In genomic region chr15:96103737-96104136, GRCm38 (mm10) we compare ENCODE assay signal across 8 mouse cellular contexts.
A peak's percentile ranks its signal among the peaks of the same experiment; 100 is the strongest.
DNase-seq lines count a peak whose midpoint lies in the region; ATAC-seq and TF ChIP-seq lines count a peak whose summit lies in the region.

No protein-coding gene starts in this region.

- peaks cover 7% of the 10 kb centered on the region for H3K4me1 ChIP-seq in heart, adult 2 months (ENCODE audit: control insufficient read depth, insufficient read depth, low read length)
- H3K4me1 ChIP-seq in heart, embryonic 10.5 days: no peaks in the 10 kb centered on the region
- 0 out of 2 replicates have a peak, but pooled peaks cover 2% of the 10 kb centered on the region for H3K4me1 ChIP-seq in hindbrain, embryonic 12.5 days
- no peaks in the 10 kb centered on the region for H3K4me1 ChIP-seq in midbrain, embryonic 11.5 days (ENCODE audit: control insufficient read depth, insufficient read depth, low read length)

- no peak overlapping the region for H3K4me3 ChIP-seq in heart, adult 2 months
- H3K4me3 ChIP-seq in heart, embryonic 10.5 days: no peak overlapping the region
- no peak overlapping the region for H3K4me3 ChIP-seq in hindbrain, embryonic 12.5 days
- no peak overlapping the region for H3K4me3 ChIP-seq in midbrain, embryonic 11.5 days (ENCODE audit: low read depth, low read length)

- H3K27ac ChIP-seq in heart, adult 2 months: no peak overlapping the region
- no peak overlapping the region for H3K27ac ChIP-seq in heart, embryonic 10.5 days
- H3K27ac ChIP-seq in hindbrain, embryonic 12.5 days: no peak overlapping the region
- H3K27ac ChIP-seq in midbrain, embryonic 11.5 days (ENCODE audit: low read depth, low read length): no peak overlapping the region

- no peaks in the 10 kb centered on the region for H3K79me2 ChIP-seq in heart, adult 2 months (replicated peaks; ENCODE audit: control insufficient read depth, insufficient read depth, low read length)

- H3K27me3 ChIP-seq in heart, adult 2 months (ENCODE audit: control insufficient read depth, insufficient read depth, low read length): no peaks in the 10 kb centered on the region
- H3K27me3 ChIP-seq in heart, embryonic 10.5 days (ENCODE audit: insufficient read depth, poor library complexity, severe bottlenecking): no peaks in the 10 kb centered on the region
- H3K27me3 ChIP-seq in hindbrain, embryonic 12.5 days: no peaks in the 10 kb centered on the region
- H3K27me3 ChIP-seq in midbrain, embryonic 11.5 days (ENCODE audit: control insufficient read depth, insufficient read depth, low read length): no peaks in the 10 kb centered on the region

- H3K4me2 ChIP-seq in hindbrain, embryonic 12.5 days (replicated peaks): no peak overlapping the region
- H3K4me2 ChIP-seq in midbrain, embryonic 11.5 days: no peak overlapping the region

- 28% methylated on average over 6 of the region's 6 CpGs for WGBS in heart, adult 2 months
- WGBS in heart, embryonic 10.5 days: 61% methylated on average over 6 of the region's 6 CpGs
- 25% methylated on average over 6 of the region's 6 CpGs for WGBS in hindbrain, embryonic 12.5 days
- 46% methylated on average over 6 of the region's 6 CpGs for WGBS in midbrain, embryonic 11.5 days

- intact Hi-C loops in heart, adult 2 months (cut with DNase I): loop anchor here (5.0 kb wide), 1 partner anchor 99 kb away; no protein-coding TSS in a partner anchor

- H3K9ac ChIP-seq in heart, adult 2 months (ENCODE audit: low read depth, low read length): no peak overlapping the region
- H3K9ac ChIP-seq in hindbrain, embryonic 12.5 days: no peak overlapping the region
- no peak overlapping the region for H3K9ac ChIP-seq in midbrain, embryonic 11.5 days (ENCODE audit: low read length)

- TF ChIP-seq CTCF in heart, adult 2 months (IDR thresholded peaks at IDR 0.05): no peak

- no peak for TF ChIP-seq EP300 in heart, adult 2 months (IDR thresholded peaks at IDR 0.05; ENCODE audit: insufficient read depth, low read depth, low read length)

- H3K36me3 ChIP-seq in heart, adult 2 months (ENCODE audit: control insufficient read depth, insufficient read depth, low read length): no peaks in the 10 kb centered on the region
- H3K36me3 ChIP-seq in heart, embryonic 10.5 days: no peaks in the 10 kb centered on the region
- no peaks in the 10 kb centered on the region for H3K36me3 ChIP-seq in hindbrain, embryonic 12.5 days
- no peaks in the 10 kb centered on the region for H3K36me3 ChIP-seq in midbrain, embryonic 11.5 days (ENCODE audit: control insufficient read depth, insufficient read depth, low read length)

- no peak for TF ChIP-seq POLR2A in heart, adult 2 months (IDR thresholded peaks at IDR 0.05; ENCODE audit: insufficient read depth, low read depth, low read length)

- no peaks in the 10 kb centered on the region for H3K9me3 ChIP-seq in heart, embryonic 10.5 days
- H3K9me3 ChIP-seq in hindbrain, embryonic 12.5 days (replicated peaks): no peaks in the 10 kb centered on the region
- H3K9me3 ChIP-seq in midbrain, embryonic 11.5 days (ENCODE audit: control insufficient read depth, low read length): no peaks in the 10 kb centered on the region

- DNase-seq in heart, adult 2 months: peak; percentile 41 to 47
- no peak for DNase-seq in heart, embryonic 10.5 days (ENCODE audit: low spot score)
- peak; percentile 51 for DNase-seq in fat pad, adult 2 months (ENCODE audit: extremely low read depth, low read depth, low spot score)
- peak; percentile 82 for DNase-seq in midbrain, embryonic 11.5 days (ENCODE audit: low spot score, missing footprints)
- DNase-seq in B cell, adult 2 months: no peak
- DNase-seq in T-cell, adult 2 months (ENCODE audit: low spot score): no peak
- DNase-seq in cerebellum, postnatal 25 days: no peak

- ATAC-seq in hindbrain, embryonic 12.5 days (ENCODE audit: low FRiP score): 0 out of 2 replicates have a peak, but pooled peaks have one; percentile 35
- no peak for ATAC-seq in midbrain, embryonic 11.5 days (ENCODE audit: low FRiP score)

Comparison
In these comparisons a context has a peak if more than half of its experiments do, and no peak if none do; other contexts are left out.
1. DNase-seq: peak in heart, adult 2 months (2 of 2), fat pad, adult 2 months (single experiment) and midbrain, embryonic 11.5 days (single experiment); none in heart, embryonic 10.5 days (single experiment), B cell, adult 2 months (0 of 2), T-cell, adult 2 months (single experiment) and cerebellum, postnatal 25 days (0 of 2).